8 mouse cellular contexts compared by ENCODE assay signal in genomic region chr11:102432115-102432843, GRCm38 (mm10). TPM values are rescaled to one million over a fixed set of nuclear protein-coding genes. Genes with fewer than 3 reads are reported as not detected.
A peak's percentile ranks its signal among the peaks of the same experiment; 100 is the strongest.
DNase-seq lines count a peak whose midpoint lies in the region; ATAC-seq and TF ChIP-seq lines count a peak whose summit lies in the region.

No protein-coding gene starts in this region.

- peaks cover 13% of the 10 kb centered on the region for H3K36me3 ChIP-seq in lung, embryonic 16.5 days (ENCODE audit: control insufficient read depth, insufficient read depth, low read length)
- peaks cover 15% of the 10 kb centered on the region; the same call in 1 of the 2 replicates for H3K36me3 ChIP-seq in lung, postnatal 0 days (ENCODE audit: insufficient read depth, low read length)
- H3K36me3 ChIP-seq in intestine, embryonic 15.5 days = peaks cover 15% of the 10 kb centered on the region; the same call in 1 of the 2 replicates

- no peaks in the 10 kb centered on the region for H3K9me3 ChIP-seq in lung, embryonic 16.5 days (ENCODE audit: control insufficient read depth, low read length)
- H3K9me3 ChIP-seq in lung, postnatal 0 days (ENCODE audit: low read length) = no peaks in the 10 kb centered on the region
- H3K9me3 ChIP-seq in intestine, embryonic 15.5 days = no peaks in the 10 kb centered on the region

- no peaks in the 10 kb centered on the region for H3K27me3 ChIP-seq in lung, embryonic 16.5 days (ENCODE audit: control insufficient read depth, insufficient read depth, low read depth, low read length)
- no peaks in the 10 kb centered on the region for H3K27me3 ChIP-seq in lung, postnatal 0 days (replicated peaks; ENCODE audit: insufficient read depth, low read length)
- no peaks in the 10 kb centered on the region for H3K27me3 ChIP-seq in intestine, embryonic 15.5 days (replicated peaks)

- no peak for TF ChIP-seq CTCF in lung, postnatal 0 days (IDR thresholded peaks at IDR 0.05)

- H3K9ac ChIP-seq in lung, embryonic 16.5 days (ENCODE audit: low read length) = peak overlapping the region; percentile 24; the same call in 1 of the 2 replicates
- H3K9ac ChIP-seq in lung, postnatal 0 days (replicated peaks; ENCODE audit: low read depth) = no peak overlapping the region
- no peak overlapping the region for H3K9ac ChIP-seq in intestine, embryonic 15.5 days

- H3K4me2 ChIP-seq in lung, embryonic 16.5 days (ENCODE audit: low read depth, low read length) = 0 out of 2 replicates have a peak overlapping the region, but pooled peaks have one; percentile 21
- no peak overlapping the region for H3K4me2 ChIP-seq in lung, postnatal 0 days (replicated peaks; ENCODE audit: low read depth, low read length)
- peak overlapping the region; percentile 26; the same call in 1 of the 2 replicates for H3K4me2 ChIP-seq in intestine, embryonic 15.5 days (replicated peaks)

- TF ChIP-seq EP300 in lung, postnatal 0 days (IDR thresholded peaks at IDR 0.05) = no peak

- 55% methylated on average over 16 of the region's 16 CpGs for WGBS in lung, embryonic 16.5 days
- 58% methylated on average over 15 of the region's 16 CpGs for WGBS in lung, postnatal 0 days
- 66% methylated on average over 16 of the region's 16 CpGs for WGBS in intestine, embryonic 15.5 days

- H3K4me1 ChIP-seq in lung, embryonic 16.5 days (replicated peaks; ENCODE audit: control insufficient read depth, insufficient read depth, low read length) = peaks cover 21% of the 10 kb centered on the region
- peaks cover 10% of the 10 kb centered on the region; the same call in 1 of the 2 replicates for H3K4me1 ChIP-seq in lung, postnatal 0 days (ENCODE audit: insufficient read depth, low read depth, low read length)
- H3K4me1 ChIP-seq in intestine, embryonic 15.5 days (replicated peaks) = peaks cover 15% of the 10 kb centered on the region

- DNase-seq in cerebellum, adult 9-10 months = peak; percentile 61
- DNase-seq in lung, postnatal 0 days (ENCODE audit: low spot score) = no peak
- DNase-seq in yolk sac, embryonic 10.5 days (ENCODE audit: low spot score) = no peak
- no peak for DNase-seq in retina, embryonic 14.5 days (ENCODE audit: low spot score)

- no peak for ATAC-seq in cerebellum, adult (ENCODE audit: insufficient number of reproducible peaks, low FRiP score, low TSS enrichment)
- ATAC-seq in lung, embryonic 16.5 days (ENCODE audit: low read depth) = no peak
- ATAC-seq in lung, postnatal 0 days = no peak
- no peak for ATAC-seq in intestine, embryonic 15.5 days
- ATAC-seq in monocyte, adult 5-6 weeks (replicated peaks; ENCODE audit: insufficient number of reproducible peaks, low FRiP score, low TSS enrichment, poor library complexity, severe bottlenecking) = peak; percentile 62

- H3K4me3 ChIP-seq in lung, embryonic 16.5 days (ENCODE audit: low read length) = no peak overlapping the region
- H3K4me3 ChIP-seq in lung, postnatal 0 days (ENCODE audit: low read depth, low read length) = no peak overlapping the region
- 0 out of 2 replicates have a peak overlapping the region, but pooled peaks have one; percentile 2 for H3K4me3 ChIP-seq in intestine, embryonic 15.5 days (replicated peaks)

- no peak overlapping the region for H3K27ac ChIP-seq in lung, embryonic 16.5 days (ENCODE audit: low read length)
- H3K27ac ChIP-seq in lung, postnatal 0 days (ENCODE audit: low read length) = no peak overlapping the region
- H3K27ac ChIP-seq in intestine, embryonic 15.5 days = no peak overlapping the region

RNA-seq across cellular contexts. Expression of gene Grn, which starts 2.2 kb away (rescaled TPM):
- polyA plus RNA-seq in lung, embryonic 16.5 days (2015; fragmentation: Nextera tagmentation; extraction: Ambion mirVana) = 195 and 201 TPM in 2 replicates
- 215 and 223 TPM in 2 replicates for polyA plus RNA-seq in lung, postnatal 0 days (2015; fragmentation: Nextera tagmentation; extraction: Ambion mirVana)
- polyA plus RNA-seq in intestine, embryonic 15.5 days (2015; fragmentation: Nextera tagmentation; extraction: Ambion mirVana) = 156 and 171 TPM in 2 replicates
- total RNA-seq in monocyte, adult 5-6 weeks (2017) = 62.3 to 97.9 TPM (median 97.8 TPM) in 3 replicates

RNA-seq across cellular contexts. Expression of gene Fam171a2, which starts 15.2 kb away (rescaled TPM):
- 2.9 and 3.9 TPM in 2 replicates for polyA plus RNA-seq in lung, embryonic 16.5 days (2015; fragmentation: Nextera tagmentation; extraction: Ambion mirVana)
- 3.2 and 3.4 TPM in 2 replicates for polyA plus RNA-seq in lung, postnatal 0 days (2015; fragmentation: Nextera tagmentation; extraction: Ambion mirVana)
- 3.2 and 3.5 TPM in 2 replicates for polyA plus RNA-seq in intestine, embryonic 15.5 days (2015; fragmentation: Nextera tagmentation; extraction: Ambion mirVana)
- not detected in 3 replicates for total RNA-seq in monocyte, adult 5-6 weeks (2017)

RNA-seq across cellular contexts. Expression of gene Slc25a39, which starts 24.5 kb away (rescaled TPM):
- polyA plus RNA-seq in lung, embryonic 16.5 days (2015; fragmentation: Nextera tagmentation; extraction: Ambion mirVana) = 234 and 252 TPM in 2 replicates
- 214 TPM in 2 replicates for polyA plus RNA-seq in lung, postnatal 0 days (2015; fragmentation: Nextera tagmentation; extraction: Ambion mirVana)
- 305 and 329 TPM in 2 replicates for polyA plus RNA-seq in intestine, embryonic 15.5 days (2015; fragmentation: Nextera tagmentation; extraction: Ambion mirVana)
- 20.2 to 30.1 TPM (median 25.0 TPM) in 3 replicates for total RNA-seq in monocyte, adult 5-6 weeks (2017)

RNA-seq across cellular contexts. Expression of gene Itga2b, which starts 37.6 kb away (rescaled TPM):
- polyA plus RNA-seq in lung, embryonic 16.5 days (2015; fragmentation: Nextera tagmentation; extraction: Ambion mirVana) = 12.1 TPM in 2 replicates
- 13.0 and 14.9 TPM in 2 replicates for polyA plus RNA-seq in lung, postnatal 0 days (2015; fragmentation: Nextera tagmentation; extraction: Ambion mirVana)
- polyA plus RNA-seq in intestine, embryonic 15.5 days (2015; fragmentation: Nextera tagmentation; extraction: Ambion mirVana) = 3.3 and 5.1 TPM in 2 replicates
- total RNA-seq in monocyte, adult 5-6 weeks (2017) = 50.3 to 142 TPM (median 82.3 TPM) in 3 replicates

RNA-seq across cellular contexts. Expression of gene Rundc3a, which starts 39.1 kb away (rescaled TPM):
- 1.8 and 2.9 TPM in 2 replicates for polyA plus RNA-seq in lung, embryonic 16.5 days (2015; fragmentation: Nextera tagmentation; extraction: Ambion mirVana)
- 1.7 and 1.9 TPM in 2 replicates for polyA plus RNA-seq in lung, postnatal 0 days (2015; fragmentation: Nextera tagmentation; extraction: Ambion mirVana)
- 8.7 and 10.8 TPM in 2 replicates for polyA plus RNA-seq in intestine, embryonic 15.5 days (2015; fragmentation: Nextera tagmentation; extraction: Ambion mirVana)
- total RNA-seq in monocyte, adult 5-6 weeks (2017) = 4.8 TPM in 1 of 3 replicates, not detected in the others
